13 mouse cellular contexts compared by ENCODE assay signal in the genomic region with DNA sequence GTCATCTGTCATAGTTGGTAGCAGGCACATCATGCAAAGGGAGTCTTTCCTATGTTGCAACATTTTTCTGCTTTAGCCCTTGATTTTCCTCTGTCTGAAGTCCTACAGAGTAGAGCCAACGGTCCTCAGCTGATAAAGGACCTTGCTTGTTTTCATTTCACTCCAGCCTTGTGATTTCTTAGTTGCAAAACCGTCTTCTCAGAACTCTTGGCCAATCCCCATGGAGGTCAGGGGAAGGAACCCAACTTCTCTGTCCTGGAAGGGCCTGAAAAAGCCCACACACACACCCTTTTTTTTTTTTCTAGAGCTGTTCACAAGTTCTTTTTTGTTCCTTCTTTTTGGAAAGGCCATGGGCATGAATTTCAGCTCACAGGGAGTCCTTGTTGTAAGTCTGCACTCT. TPM values are rescaled to one million over a fixed set of nuclear protein-coding genes. Genes with fewer than 3 reads are reported as not detected.
DNase-seq lines count a peak whose midpoint lies in the region; ATAC-seq lines count a peak whose summit lies in the region.
"Had no signal": no experiment of that assay in that cellular context is flagged by ENCODE, and none has a peak within 500 bp of the region (broad histone marks: within the 10 kb centered on the region; RNA-seq: fewer than 3 reads in every experiment).

No protein-coding gene starts in this region.

- H3K4me3 ChIP-seq in heart, embryonic 10.5 days, result no peak overlapping the region
- no peak overlapping the region for H3K4me3 ChIP-seq in midbrain, embryonic 10.5 days
- H3K4me3 ChIP-seq in midbrain, embryonic 14.5 days (replicated peaks; ENCODE audit: low read depth, low read length), result no peak overlapping the region
- H3K4me3 ChIP-seq: hindbrain, embryonic 15.5 days; limb, embryonic 10.5 days had no signal

- 34% methylated on average over 2 of the region's 2 CpGs for WGBS in heart, embryonic 10.5 days
- WGBS in midbrain, embryonic 10.5 days, result 76% methylated on average over 2 of the region's 2 CpGs
- 85% methylated on average over 2 of the region's 2 CpGs for WGBS in midbrain, embryonic 14.5 days

- H3K4me1 ChIP-seq in heart, embryonic 10.5 days, result no peaks in the 10 kb centered on the region
- no peaks in the 10 kb centered on the region for H3K4me1 ChIP-seq in midbrain, embryonic 10.5 days
- H3K4me1 ChIP-seq in midbrain, embryonic 14.5 days (ENCODE audit: control insufficient read depth, insufficient read depth, low read length), result no peaks in the 10 kb centered on the region
- H3K4me1 ChIP-seq: hindbrain, embryonic 15.5 days; limb, embryonic 10.5 days had no signal

- ATAC-seq in megakaryocyte, adult 5-6 weeks (ENCODE audit: poor library complexity, severe bottlenecking), result peak; percentile 96
- no peak for ATAC-seq in midbrain, embryonic 14.5 days (ENCODE audit: low FRiP score, low TSS enrichment)
- no peak for ATAC-seq in frontal cortex, adult (ENCODE audit: low TSS enrichment)

- no peaks in the 10 kb centered on the region for H3K27me3 ChIP-seq in heart, embryonic 10.5 days (ENCODE audit: insufficient read depth, poor library complexity, severe bottlenecking)
- no peaks in the 10 kb centered on the region for H3K27me3 ChIP-seq in midbrain, embryonic 10.5 days (ENCODE audit: low read depth, poor library complexity, severe bottlenecking)
- no peaks in the 10 kb centered on the region for H3K27me3 ChIP-seq in midbrain, embryonic 14.5 days (ENCODE audit: control insufficient read depth, insufficient read depth, low read length)
- H3K27me3 ChIP-seq: hindbrain, embryonic 15.5 days had no signal

- H3K9me3 ChIP-seq in heart, embryonic 10.5 days, result no peaks in the 10 kb centered on the region
- H3K9me3 ChIP-seq in midbrain, embryonic 10.5 days (replicated peaks), result no peaks in the 10 kb centered on the region
- H3K9me3 ChIP-seq in midbrain, embryonic 14.5 days (ENCODE audit: control insufficient read depth, low read length), result no peaks in the 10 kb centered on the region
- H3K9me3 ChIP-seq: hindbrain, embryonic 15.5 days; limb, embryonic 10.5 days had no signal

- no peaks in the 10 kb centered on the region for H3K36me3 ChIP-seq in heart, embryonic 10.5 days
- H3K36me3 ChIP-seq in midbrain, embryonic 10.5 days, result no peaks in the 10 kb centered on the region
- no peaks in the 10 kb centered on the region for H3K36me3 ChIP-seq in midbrain, embryonic 14.5 days (ENCODE audit: control insufficient read depth, insufficient read depth, low read length)
- H3K36me3 ChIP-seq: hindbrain, embryonic 15.5 days; limb, embryonic 10.5 days had no signal

- no peak overlapping the region for H3K9ac ChIP-seq in midbrain, embryonic 14.5 days (replicated peaks; ENCODE audit: low read length)
- H3K9ac ChIP-seq: hindbrain, embryonic 15.5 days had no signal

- H3K27ac ChIP-seq in heart, embryonic 10.5 days, result no peak overlapping the region
- no peak overlapping the region for H3K27ac ChIP-seq in midbrain, embryonic 10.5 days (replicated peaks)
- no peak overlapping the region for H3K27ac ChIP-seq in midbrain, embryonic 14.5 days (replicated peaks; ENCODE audit: low read depth, low read length)
- H3K27ac ChIP-seq: hindbrain, embryonic 15.5 days; limb, embryonic 10.5 days had no signal

- H3K4me2 ChIP-seq in midbrain, embryonic 14.5 days (ENCODE audit: low read length), result no peak overlapping the region
- H3K4me2 ChIP-seq: hindbrain, embryonic 15.5 days had no signal

- peak; percentile 96 for DNase-seq in heart, adult 11 months
- DNase-seq in heart, postnatal 4 days, result no peak
- peak; percentile 58 for DNase-seq in adipocyte (ENCODE audit: low spot score)
- DNase-seq in heart, embryonic 10.5 days (ENCODE audit: low spot score), result peak; percentile 24
- DNase-seq in midbrain, embryonic 10.5 days (ENCODE audit: low spot score), result no peak
- DNase-seq in midbrain, embryonic 14.5 days, result no peak
- DNase-seq: cerebellum, adult 11-12 months; kidney, adult 2 months; right cerebral cortex, postnatal 14 days had no signal

RNA-seq across cellular contexts. Expression of a gene that starts 9.3 kb away (rescaled TPM):
- 10 to 100 TPM; 17.7 to 19.8 TPM for total RNA-seq in heart, postnatal 4 days (2021)
- 9.5 and 10.0 TPM in 2 replicates for polyA plus RNA-seq in heart, embryonic 10.5 days (2016; fragmentation: Nextera tagmentation; extraction: Ambion mirVana)
- total RNA-seq in megakaryocyte, adult 5-6 weeks (2015), result 34.0 and 34.3 TPM in 2 replicates
- total RNA-seq in megakaryocyte, adult 5-6 weeks (2017), result 43.1 and 46.5 TPM in 2 replicates
- polyA plus RNA-seq in midbrain, embryonic 10.5 days (2016; fragmentation: Nextera tagmentation; extraction: Ambion mirVana), result 5.6 and 6.9 TPM in 2 replicates
- 23.7 and 25.2 TPM in 2 replicates for polyA plus RNA-seq in midbrain, embryonic 14.5 days (2014; fragmentation: Nextera tagmentation; extraction: Ambion mirVana)

Comparison
In these comparisons a context has a peak if more than half of its experiments do, and no peak if none do; other contexts are left out.
1. DNase-seq: peak in heart, adult 11 months (single experiment), adipocyte (single experiment) and heart, embryonic 10.5 days (single experiment); none in heart, postnatal 4 days (single experiment), midbrain, embryonic 10.5 days (single experiment) and midbrain, embryonic 14.5 days (single experiment).